Mouse (Mus musculus): ENCODE data around the gene Gpc6. TPM values are rescaled to one million over a fixed set of nuclear protein-coding genes. Genes with fewer than 3 reads are reported as not detected.

Gpc6 gene
- polyA plus RNA-seq, 1 experiment from 2014 or later = 37.6 TPM

DNA sequence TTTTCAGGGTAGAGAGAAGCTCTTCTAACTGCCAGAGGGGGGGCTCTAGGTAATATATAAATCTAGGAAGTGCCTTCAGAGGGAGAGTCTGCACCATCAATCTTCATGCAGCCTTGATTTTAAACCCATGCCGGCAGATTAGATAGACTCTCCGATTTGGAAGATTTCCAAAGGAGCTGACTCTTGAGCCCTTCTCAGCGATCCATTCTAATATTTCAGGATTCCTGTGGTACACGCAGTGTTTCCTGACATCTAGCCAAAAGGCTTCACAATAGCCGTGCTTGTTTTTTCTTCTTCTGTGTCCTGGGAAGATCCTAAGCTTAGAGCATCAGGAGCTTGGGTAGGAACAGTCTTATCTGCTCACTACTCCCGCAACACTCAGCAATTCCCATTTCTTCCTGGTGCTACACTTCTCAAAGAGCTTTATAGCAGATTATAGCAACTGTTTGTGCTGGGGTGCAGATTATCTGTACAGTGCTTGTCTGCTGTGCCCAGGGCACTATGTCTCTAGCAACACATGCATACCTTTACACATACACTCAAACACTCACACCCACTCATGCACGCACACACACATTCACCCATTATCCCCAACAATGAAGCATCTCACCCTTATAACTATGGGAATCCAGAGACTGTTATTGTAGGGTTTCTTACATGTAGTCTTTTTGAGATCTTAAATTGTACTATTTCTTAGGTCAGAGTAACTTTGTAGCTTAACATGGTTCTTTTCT is 3.8 kb downstream of the Gpc6 start:
- H3K4me2 ChIP-seq (replicated peaks) = peak overlapping the region; percentile 86
- H3K4me3 ChIP-seq (replicated peaks) = 0 out of 2 replicates have a peak overlapping the region, but pooled peaks have one; percentile 0
- no peaks in the 10 kb centered on the region for H3K9me3 ChIP-seq
- WGBS = 39% methylated on average over 7 of the region's 7 CpGs
- H3K27ac ChIP-seq = no peak overlapping the region
- no peaks in the 10 kb centered on the region for H3K36me3 ChIP-seq
- ATAC-seq = no peak
- H3K9ac ChIP-seq = no peak overlapping the region
- peaks cover 4% of the 10 kb centered on the region; the same call in 1 of the 2 replicates for H3K4me1 ChIP-seq (replicated peaks)
- no peaks in the 10 kb centered on the region for H3K27me3 ChIP-seq (replicated peaks)

DNA sequence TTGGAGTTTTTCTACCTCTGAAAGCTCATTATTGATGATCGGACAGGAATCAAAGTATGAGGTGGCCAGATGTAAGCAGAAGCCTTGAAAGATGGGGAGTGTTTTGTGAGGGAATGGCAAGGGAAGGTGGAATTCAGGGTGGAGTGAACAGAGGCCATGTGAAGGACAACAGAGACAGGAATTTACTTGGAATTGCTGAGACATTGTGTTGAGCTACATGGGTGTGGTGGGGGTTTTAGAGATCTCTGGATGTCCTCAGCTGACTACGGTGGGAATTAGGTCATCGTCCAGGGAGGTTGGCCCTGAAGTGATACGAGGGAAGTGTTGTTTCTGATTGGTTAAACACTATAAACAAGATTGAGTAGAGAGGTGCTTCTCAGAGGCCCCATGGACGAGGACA is 8.7 kb downstream of the Gpc6 start:
- Histone ChIP-seq H3K4me3 (replicated peaks) (no peak overlapping the region), H3K9me3 (no peaks in the 10 kb centered on the region), H3K9ac (no peak overlapping the region), H3K36me3 (no peaks in the 10 kb centered on the region), H3K27ac (no peak overlapping the region), H3K4me2 (replicated peaks) (no peak overlapping the region), H3K4me1 (replicated peaks) (no peaks in the 10 kb centered on the region; the same call in 1 of the 2 replicates), H3K27me3 (replicated peaks) (no peaks in the 10 kb centered on the region)
- ATAC-seq = no peak
- WGBS = 46% methylated on average over 5 of the region's 5 CpGs

DNA sequence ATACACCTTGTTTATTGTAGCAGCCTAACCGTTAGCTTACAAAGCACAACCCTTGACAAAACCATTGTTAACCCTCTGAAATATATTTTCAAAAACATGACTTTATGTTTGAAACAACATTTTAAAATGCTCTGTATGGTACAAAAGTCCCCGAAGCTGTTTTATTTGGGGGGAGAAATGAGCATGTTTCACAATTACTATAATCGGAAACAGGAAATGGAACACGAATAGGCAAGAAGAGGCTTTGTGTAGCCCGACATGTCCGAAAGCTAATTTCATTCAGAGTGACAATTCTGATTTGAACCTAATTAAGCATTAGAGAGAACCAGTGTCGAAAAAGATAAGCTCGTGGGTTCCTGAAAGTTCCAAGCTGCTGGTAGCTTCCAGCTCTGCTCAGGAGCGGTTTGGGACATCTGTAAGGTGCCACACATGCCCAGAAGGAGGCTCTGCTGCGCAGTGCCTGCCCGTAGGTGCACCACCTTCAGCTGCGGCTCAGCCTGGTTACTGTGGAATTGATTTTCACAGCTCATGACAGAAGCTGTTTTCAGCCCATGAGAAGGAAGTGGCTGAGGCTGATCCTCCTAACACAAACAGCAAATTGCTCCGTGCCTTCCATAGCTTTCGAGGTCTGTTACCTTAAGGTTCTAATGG is 12.9 kb downstream of the Gpc6 start:
- Histone ChIP-seq H3K27ac (no peak overlapping the region), H3K4me3 (replicated peaks) (no peak overlapping the region), H3K4me1 (replicated peaks) (no peaks in the 10 kb centered on the region), H3K9me3 (no peaks in the 10 kb centered on the region), H3K9ac (no peak overlapping the region), H3K4me2 (replicated peaks) (no peak overlapping the region), H3K36me3 (no peaks in the 10 kb centered on the region), H3K27me3 (replicated peaks) (no peaks in the 10 kb centered on the region)
- 80% methylated on average over 14 of the region's 14 CpGs for WGBS
- ATAC-seq = 0 out of 2 replicates have a peak, but pooled peaks have one; percentile 49

DNA sequence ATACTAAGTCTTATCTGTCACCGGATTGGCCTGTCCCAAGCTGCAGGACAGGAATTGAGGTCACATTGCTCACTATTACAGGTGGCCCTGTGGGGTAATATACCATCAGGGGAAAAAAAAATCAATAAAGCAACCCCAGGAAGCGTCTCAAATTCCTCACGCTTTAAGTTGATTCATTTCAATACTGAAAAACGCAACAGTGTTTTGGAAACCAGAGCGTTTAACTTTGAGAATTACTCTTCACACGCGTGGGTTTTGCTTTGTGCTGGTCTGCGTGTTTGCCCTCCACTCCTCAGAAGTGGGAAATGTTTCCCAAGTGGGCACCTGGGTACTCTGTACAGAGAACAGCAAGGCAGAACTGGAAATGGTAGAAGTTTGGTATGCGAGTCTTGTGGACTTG is 13.6 kb downstream of the Gpc6 start:
- H3K36me3 ChIP-seq = no peaks in the 10 kb centered on the region
- H3K4me3 ChIP-seq (replicated peaks) = no peak overlapping the region
- 89% methylated on average over 9 of the region's 9 CpGs for WGBS
- H3K4me1 ChIP-seq (replicated peaks) = no peaks in the 10 kb centered on the region
- H3K27me3 ChIP-seq (replicated peaks) = no peaks in the 10 kb centered on the region
- no peak overlapping the region for H3K4me2 ChIP-seq (replicated peaks)
- ATAC-seq = no peak
- no peak overlapping the region for H3K9ac ChIP-seq
- H3K27ac ChIP-seq = no peak overlapping the region
- H3K9me3 ChIP-seq = no peaks in the 10 kb centered on the region

DNA sequence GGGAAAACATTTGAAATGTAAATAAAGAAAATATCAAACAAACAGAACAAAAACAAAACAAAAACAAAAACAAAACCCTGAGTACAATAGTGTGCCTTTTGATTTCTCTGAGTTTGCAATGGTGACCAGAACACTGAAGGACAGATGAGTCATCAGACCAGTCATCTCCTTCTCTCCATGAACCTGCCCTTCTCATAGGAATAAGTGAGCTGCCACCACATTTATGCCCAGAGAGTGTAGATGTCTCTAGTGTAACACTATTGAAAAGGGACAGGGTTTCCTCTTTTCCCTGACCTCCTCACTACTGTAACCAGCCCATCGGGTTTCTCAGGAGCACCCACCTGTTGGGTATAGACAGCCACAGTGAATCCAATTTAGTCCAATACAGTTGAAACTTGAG is 14.4 kb downstream of the Gpc6 start:
- no peaks in the 10 kb centered on the region for H3K36me3 ChIP-seq
- H3K27ac ChIP-seq = no peak overlapping the region
- ATAC-seq = no peak
- no peaks in the 10 kb centered on the region for H3K9me3 ChIP-seq
- no peaks in the 10 kb centered on the region for H3K27me3 ChIP-seq (replicated peaks)
- H3K4me1 ChIP-seq (replicated peaks) = no peaks in the 10 kb centered on the region
- 96% methylated on average over 1 of the region's 1 CpGs for WGBS
- no peak overlapping the region for H3K4me3 ChIP-seq (replicated peaks)
- no peak overlapping the region for H3K9ac ChIP-seq
- H3K4me2 ChIP-seq (replicated peaks) = no peak overlapping the region

DNA sequence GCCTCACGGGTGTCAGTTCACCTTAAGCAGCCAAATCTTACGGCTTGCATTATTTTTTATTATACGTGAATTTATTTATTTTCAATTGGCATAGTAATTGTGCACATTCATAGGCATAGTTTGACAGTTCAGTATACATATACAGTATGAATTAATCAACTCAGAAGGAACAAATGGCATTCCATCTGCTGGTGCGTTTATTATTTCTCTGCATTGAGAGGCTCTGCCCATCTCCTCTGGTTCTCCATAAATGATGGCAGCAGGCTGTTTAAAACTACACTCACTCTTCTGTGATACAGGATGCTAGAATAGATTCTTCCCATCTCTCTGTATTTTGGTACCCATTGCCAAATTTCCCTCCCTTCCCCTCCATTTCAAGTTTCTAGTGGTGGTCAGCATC is 16.7 kb downstream of the Gpc6 start:
- ATAC-seq = no peak
- no peak overlapping the region for H3K27ac ChIP-seq
- 89% methylated on average over 4 of the region's 4 CpGs for WGBS
- H3K9ac ChIP-seq = no peak overlapping the region
- no peaks in the 10 kb centered on the region for H3K9me3 ChIP-seq
- no peak overlapping the region for H3K4me3 ChIP-seq (replicated peaks)
- no peaks in the 10 kb centered on the region for H3K4me1 ChIP-seq (replicated peaks)
- no peak overlapping the region for H3K4me2 ChIP-seq (replicated peaks)
- H3K27me3 ChIP-seq (replicated peaks) = no peaks in the 10 kb centered on the region
- no peaks in the 10 kb centered on the region for H3K36me3 ChIP-seq

DNA sequence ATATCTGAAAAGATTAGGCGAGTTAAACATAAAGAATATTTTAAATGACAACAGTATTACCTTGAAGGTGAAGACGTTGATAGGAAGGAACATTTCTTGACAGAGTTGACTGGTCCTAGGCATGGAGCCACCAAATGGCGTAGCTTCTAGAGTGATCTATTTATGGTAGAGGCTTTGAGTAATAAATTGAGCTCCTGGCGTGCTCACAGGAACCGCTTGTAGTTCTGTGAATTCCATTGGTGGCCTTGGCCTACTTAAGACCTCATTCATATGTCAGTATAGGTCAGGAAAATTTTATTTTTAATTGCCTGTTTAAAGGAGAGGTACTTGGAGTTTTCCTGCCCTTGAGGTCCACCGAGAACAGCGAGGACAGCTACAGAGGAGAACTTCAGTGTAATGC is 18.6 kb downstream of the Gpc6 start:
- H3K9ac ChIP-seq = no peak overlapping the region
- no peak overlapping the region for H3K4me3 ChIP-seq (replicated peaks)
- 91% methylated on average over 7 of the region's 7 CpGs for WGBS
- H3K4me2 ChIP-seq (replicated peaks) = no peak overlapping the region
- no peaks in the 10 kb centered on the region for H3K4me1 ChIP-seq (replicated peaks)
- no peaks in the 10 kb centered on the region for H3K27me3 ChIP-seq (replicated peaks)
- no peaks in the 10 kb centered on the region for H3K36me3 ChIP-seq
- H3K9me3 ChIP-seq = no peaks in the 10 kb centered on the region
- no peak overlapping the region for H3K27ac ChIP-seq
- no peak for ATAC-seq

DNA sequence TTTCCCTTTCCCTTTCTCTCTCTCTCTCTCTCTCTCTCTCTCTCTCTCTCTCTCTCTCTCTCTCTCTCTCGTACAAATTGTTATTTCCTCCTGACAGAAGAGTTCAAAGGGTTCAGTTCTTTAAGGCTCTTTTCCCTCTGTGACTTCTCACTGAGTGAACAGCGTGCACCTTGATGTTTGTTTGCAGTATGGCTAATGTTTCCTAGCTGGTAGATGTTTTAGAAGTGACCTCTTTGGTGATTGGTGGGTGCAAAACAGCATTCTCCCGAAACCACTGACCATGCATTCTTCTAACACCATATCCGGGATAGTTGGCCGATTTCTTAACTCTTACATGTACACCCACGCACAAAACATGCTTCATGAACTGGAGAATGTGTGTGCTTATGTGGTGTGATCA is 20.9 kb downstream of the Gpc6 start:
- no peaks in the 10 kb centered on the region for H3K4me1 ChIP-seq (replicated peaks)
- no peaks in the 10 kb centered on the region for H3K9me3 ChIP-seq
- H3K27me3 ChIP-seq (replicated peaks) = no peaks in the 10 kb centered on the region
- no peaks in the 10 kb centered on the region for H3K36me3 ChIP-seq
- H3K27ac ChIP-seq = no peak overlapping the region
- WGBS = 67% methylated on average over 6 of the region's 6 CpGs
- no peak overlapping the region for H3K9ac ChIP-seq
- H3K4me2 ChIP-seq (replicated peaks) = no peak overlapping the region
- no peak overlapping the region for H3K4me3 ChIP-seq (replicated peaks)
- 0 out of 2 replicates have a peak, but pooled peaks have one; percentile 36 for ATAC-seq

DNA sequence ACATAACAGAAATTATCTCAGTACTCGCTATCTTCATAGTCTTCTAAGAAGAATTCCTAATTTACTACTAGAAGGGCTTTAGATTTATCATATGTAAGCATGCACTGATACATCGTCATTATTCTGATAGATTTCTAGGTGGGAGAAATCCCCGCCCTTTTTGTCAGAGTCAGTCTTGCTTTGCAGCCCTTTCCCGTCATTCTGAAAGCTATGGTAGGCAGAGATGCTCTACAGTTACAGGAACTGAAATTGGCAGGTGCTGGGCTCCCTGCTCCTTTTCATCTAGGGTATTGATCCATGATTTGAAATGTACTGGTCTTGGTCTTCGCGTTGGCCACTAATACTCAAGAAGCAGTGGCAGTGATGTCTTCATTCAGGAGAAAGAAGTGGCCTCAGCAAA is 22.3 kb downstream of the Gpc6 start:
- ATAC-seq = no peak
- H3K9ac ChIP-seq = no peak overlapping the region

DNA sequence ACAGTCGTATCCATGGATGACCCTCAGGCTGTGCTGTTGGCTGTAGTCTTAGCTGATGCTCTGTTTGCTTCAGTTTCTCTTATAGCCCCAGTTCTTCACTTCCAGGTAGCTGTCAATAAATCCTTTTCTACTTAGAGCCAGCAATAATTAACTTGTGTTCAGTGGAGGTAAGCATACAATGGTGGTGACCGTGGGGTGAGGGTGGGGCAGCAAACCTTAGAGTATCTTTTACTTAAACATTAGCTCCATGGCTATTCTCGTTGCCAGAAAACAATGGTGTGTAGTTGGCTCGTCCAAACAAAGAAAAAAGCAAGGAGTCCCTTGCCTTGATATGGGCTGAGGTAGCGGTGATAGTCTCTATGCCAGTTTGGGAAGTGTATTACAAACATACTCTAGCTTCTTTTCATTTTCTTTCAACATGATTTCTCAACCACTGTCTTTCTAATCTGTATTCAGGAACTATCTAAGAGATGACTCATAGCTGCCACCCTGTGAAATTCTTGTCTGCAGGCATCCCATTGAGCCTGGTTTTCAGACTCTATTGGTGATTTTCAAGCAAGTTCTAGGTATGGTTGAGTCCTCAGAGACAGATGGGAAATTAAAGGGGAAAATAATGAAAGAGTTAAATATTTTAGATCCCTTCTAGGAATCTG is 22.9 kb downstream of the Gpc6 start:
- H3K27me3 ChIP-seq (replicated peaks) = no peaks in the 10 kb centered on the region
- 0 out of 2 replicates have a peak, but pooled peaks cover 3% of the 10 kb centered on the region for H3K36me3 ChIP-seq
- no peaks in the 10 kb centered on the region for H3K9me3 ChIP-seq
- 71% methylated on average over 5 of the region's 5 CpGs for WGBS
- H3K4me1 ChIP-seq (replicated peaks) = no peaks in the 10 kb centered on the region
- no peak overlapping the region for H3K4me2 ChIP-seq (replicated peaks)
- no peak overlapping the region for H3K9ac ChIP-seq
- H3K4me3 ChIP-seq (replicated peaks) = no peak overlapping the region
- H3K27ac ChIP-seq = no peak overlapping the region
- peak; percentile 75 for ATAC-seq

More for the DNA sequence above, 22.3 kb downstream of the Gpc6 start:
- Histone ChIP-seq H3K9me3 (no peaks in the 10 kb centered on the region), H3K4me2 (replicated peaks) (no peak overlapping the region), H3K27me3 (replicated peaks) (no peaks in the 10 kb centered on the region), H3K4me1 (replicated peaks) (no peaks in the 10 kb centered on the region), H3K36me3 (0 out of 2 replicates have a peak, but pooled peaks cover 3% of the 10 kb centered on the region), H3K4me3 (replicated peaks) (no peak overlapping the region), H3K27ac (no peak overlapping the region)
- 90% methylated on average over 6 of the region's 6 CpGs for WGBS

DNA sequence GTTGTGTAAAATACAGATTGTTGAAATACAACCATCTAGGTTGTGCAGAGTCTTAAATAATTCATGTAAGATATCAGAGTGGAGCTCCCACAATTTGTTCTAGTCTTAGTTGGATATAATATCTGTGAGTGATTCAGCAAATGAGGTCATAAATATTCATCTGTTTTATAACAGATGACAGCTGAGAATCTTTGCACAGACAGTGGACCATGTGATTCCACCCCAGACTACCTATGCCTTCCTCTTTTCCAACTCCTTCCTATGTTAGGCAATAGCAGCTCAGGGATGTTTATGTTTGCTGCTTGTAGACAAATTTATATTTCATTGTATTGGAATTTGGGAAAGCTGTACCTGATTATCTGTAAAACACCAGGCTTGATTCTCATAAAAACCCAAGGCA is 32.0 kb downstream of the Gpc6 start:
- no peak overlapping the region for H3K4me2 ChIP-seq (replicated peaks)
- H3K9ac ChIP-seq = no peak overlapping the region
- no peaks in the 10 kb centered on the region for H3K4me1 ChIP-seq (replicated peaks)
- H3K27ac ChIP-seq = no peak overlapping the region
- H3K9me3 ChIP-seq = no peaks in the 10 kb centered on the region
- no peaks in the 10 kb centered on the region for H3K27me3 ChIP-seq (replicated peaks)
- 0 out of 2 replicates have a peak, but pooled peaks cover 3% of the 10 kb centered on the region for H3K36me3 ChIP-seq
- ATAC-seq = no peak
- no peak overlapping the region for H3K4me3 ChIP-seq (replicated peaks)

DNA sequence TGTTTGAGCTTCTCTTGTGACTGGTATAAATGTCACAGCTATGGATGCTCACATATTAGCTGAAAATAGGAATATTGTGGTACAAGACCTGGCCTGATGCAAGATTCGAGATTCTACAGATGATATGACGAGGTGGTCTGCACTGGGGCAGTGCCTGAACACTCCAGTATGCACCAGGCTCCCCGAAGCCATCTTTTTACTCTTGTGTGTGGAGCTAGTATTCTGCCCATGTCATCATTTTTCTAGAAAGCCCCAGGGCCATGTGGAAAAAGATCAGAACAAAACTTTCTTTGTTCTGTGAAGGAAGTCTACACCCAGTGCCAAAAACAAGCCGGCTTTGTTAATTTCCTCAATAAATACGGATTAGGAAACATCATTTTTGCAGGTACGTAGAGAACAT is 39.7 kb downstream of the Gpc6 start:
- no peak overlapping the region for H3K4me3 ChIP-seq (replicated peaks)
- H3K36me3 ChIP-seq = no peaks in the 10 kb centered on the region
- no peak overlapping the region for H3K9ac ChIP-seq
- H3K9me3 ChIP-seq = no peaks in the 10 kb centered on the region
- H3K27ac ChIP-seq = no peak overlapping the region
- no peaks in the 10 kb centered on the region for H3K4me1 ChIP-seq (replicated peaks)
- ATAC-seq = 0 out of 2 replicates have a peak, but pooled peaks have one; percentile 43
- no peak overlapping the region for H3K4me2 ChIP-seq (replicated peaks)
- WGBS = 79% methylated on average over 6 of the region's 6 CpGs
- H3K27me3 ChIP-seq (replicated peaks) = no peaks in the 10 kb centered on the region

Measured in intestine, embryonic 15.5 days (tissue).